ENCODE assay signal across 14 mouse cellular contexts in genomic region chr8:117148520-117148919, GRCm38 (mm10). TPM values are rescaled to one million over a fixed set of nuclear protein-coding genes. Genes with fewer than 3 reads are reported as not detected.
DNase-seq lines count a peak whose midpoint lies in the region; ATAC-seq and TF ChIP-seq lines count a peak whose summit lies in the region.
"Had no signal": no experiment of that assay in that cellular context is flagged by ENCODE, and none has a peak within 500 bp of the region (broad histone marks: within the 10 kb centered on the region; RNA-seq: fewer than 3 reads in every experiment).

No protein-coding gene starts in this region.

- TF ChIP-seq EP300 in ES-Bruce4 (IDR thresholded peaks at IDR 0.05; ENCODE audit: insufficient read depth, low read depth, low read length) = no peak

- H3K4me3 ChIP-seq in cerebellum, adult 2 months (replicated peaks; ENCODE audit: insufficient read depth, low read depth, low read length) = no peak overlapping the region
- H3K4me3 ChIP-seq in lung, embryonic 14.5 days (ENCODE audit: low read depth, low read length) = no peak overlapping the region
- H3K4me3 ChIP-seq in ES-Bruce4 (ENCODE audit: low read depth, low read length) = no peak overlapping the region
- H3K4me3 ChIP-seq: limb, embryonic 10.5 days had no signal

- H3K4me2 ChIP-seq in lung, embryonic 14.5 days = no peak overlapping the region

- ATAC-seq in lung, embryonic 14.5 days (ENCODE audit: insufficient read depth) = no peak
- peak; percentile 50 for ATAC-seq in megakaryocyte progenitor cell, adult 5-6 weeks (replicated peaks; ENCODE audit: poor library complexity)

- TF ChIP-seq POLR2A in cerebellum, adult 2 months (IDR thresholded peaks at IDR 0.05; ENCODE audit: borderline replicate concordance, insufficient read depth, low read length) = no peak
- no peak for TF ChIP-seq POLR2A in ES-Bruce4 (IDR thresholded peaks at IDR 0.05; ENCODE audit: insufficient read depth, low read length)

- H3K27ac ChIP-seq in cerebellum, adult 2 months (ENCODE audit: insufficient read depth, low read length) = no peak overlapping the region
- no peak overlapping the region for H3K27ac ChIP-seq in lung, embryonic 14.5 days (ENCODE audit: low read depth)
- no peak overlapping the region for H3K27ac ChIP-seq in ES-Bruce4 (ENCODE audit: insufficient read depth, low read length)
- H3K27ac ChIP-seq: limb, embryonic 10.5 days had no signal

- no peaks in the 10 kb centered on the region for H3K4me1 ChIP-seq in cerebellum, adult 2 months (ENCODE audit: control insufficient read depth, insufficient read depth, low read length)
- H3K4me1 ChIP-seq in lung, embryonic 14.5 days (ENCODE audit: insufficient read depth) = no peaks in the 10 kb centered on the region
- no peaks in the 10 kb centered on the region for H3K4me1 ChIP-seq in ES-Bruce4 (ENCODE audit: control insufficient read depth, insufficient read depth, low read length)
- H3K4me1 ChIP-seq: limb, embryonic 10.5 days had no signal

- 0 out of 2 replicates have a peak, but pooled peaks have one; percentile 13 for TF ChIP-seq CTCF in cerebellum, adult 2 months (IDR thresholded peaks at IDR 0.05; ENCODE audit: borderline replicate concordance, insufficient read depth, low read depth, low read length)
- TF ChIP-seq CTCF in lung, embryonic 14.5 days (IDR thresholded peaks at IDR 0.05; ENCODE audit: low read depth) = peak; percentile 54
- peak; percentile 24 for TF ChIP-seq CTCF in ES-Bruce4 (IDR thresholded peaks at IDR 0.05; ENCODE audit: low read depth, low read length)

- H3K9ac ChIP-seq in lung, embryonic 14.5 days = no peak overlapping the region
- no peak overlapping the region for H3K9ac ChIP-seq in ES-Bruce4 (ENCODE audit: low read depth, poor library complexity, severe bottlenecking)

- H3K36me3 ChIP-seq in lung, embryonic 14.5 days (ENCODE audit: insufficient read depth) = no peaks in the 10 kb centered on the region
- no peaks in the 10 kb centered on the region for H3K36me3 ChIP-seq in ES-Bruce4 (ENCODE audit: control insufficient read depth, insufficient read depth, low read length, poor library complexity, severe bottlenecking)
- H3K36me3 ChIP-seq: limb, embryonic 10.5 days had no signal

- H3K9me3 ChIP-seq in lung, embryonic 14.5 days (ENCODE audit: low read depth, low read length) = no peaks in the 10 kb centered on the region
- no peaks in the 10 kb centered on the region for H3K9me3 ChIP-seq in ES-Bruce4 (replicated peaks; ENCODE audit: control insufficient read depth, insufficient read depth, low read length, poor library complexity, severe bottlenecking)
- H3K9me3 ChIP-seq: limb, embryonic 10.5 days had no signal

- no peaks in the 10 kb centered on the region for H3K27me3 ChIP-seq in cerebellum, adult 2 months (ENCODE audit: control insufficient read depth, insufficient read depth, low read length)
- no peaks in the 10 kb centered on the region for H3K27me3 ChIP-seq in lung, embryonic 14.5 days (ENCODE audit: insufficient read depth, low read length)
- no peaks in the 10 kb centered on the region for H3K27me3 ChIP-seq in ES-Bruce4 (ENCODE audit: control insufficient read depth, insufficient read depth, low read length, poor library complexity, severe bottlenecking)

- 95% methylated on average over 6 of the region's 6 CpGs for WGBS in cerebellum, adult 2 months
- WGBS in lung, embryonic 14.5 days = 84% methylated on average over 6 of the region's 6 CpGs

- DNase-seq in cerebellum, adult 2 months = no peak
- no peak for DNase-seq in cerebellum, postnatal 25 days
- no peak for DNase-seq in lung, embryonic 14.5 days
- no peak for DNase-seq in lung, postnatal 14 days
- no peak for DNase-seq in right cerebral cortex, postnatal 25 days
- DNase-seq in adrenal gland, adult 8-10 months = no peak
- DNase-seq: adrenal gland, adult 2 months; kidney, adult 18-20 months; lung, postnatal 10 days; spleen, adult 18-20 months had no signal

RNA-seq across cellular contexts. Expression of gene Gan, which starts 9.4 kb away (rescaled TPM):
- 7.7 and 8.1 TPM in 2 replicates for polyA plus RNA-seq in cerebellum, adult 2 months (2012; rRNA removed)
- polyA plus RNA-seq in lung, embryonic 14.5 days (2014; fragmentation: Nextera tagmentation; extraction: Ambion mirVana) = 3.3 and 3.4 TPM in 2 replicates
- 11.0 and 11.7 TPM in 2 replicates for polyA plus RNA-seq in ES-Bruce4 (2011; ENCODE audit: insufficient read depth, insufficient read length, low read depth, missing spikeins)
- total RNA-seq in megakaryocyte progenitor cell, adult 5-6 weeks (2015) = 4.2 and 4.7 TPM in 2 replicates
- total RNA-seq in megakaryocyte progenitor cell, adult 5-6 weeks (2017) = 3.3 and 3.9 TPM in 2 replicates
- total RNA-seq in adrenal gland, adult 8-10 months (2022) = 10 to 100 TPM; 12.2 to 17.4 (median 13.8) TPM

RNA-seq across cellular contexts. Expression of gene Bco1, which starts 52.9 kb away (rescaled TPM):
- 0.07 and 0.08 TPM in 2 replicates for polyA plus RNA-seq in cerebellum, adult 2 months (2012; rRNA removed)
- 0.43 and 0.75 TPM in 2 replicates for polyA plus RNA-seq in lung, embryonic 14.5 days (2014; fragmentation: Nextera tagmentation; extraction: Ambion mirVana)
- not detected in 2 replicates for polyA plus RNA-seq in ES-Bruce4 (2011; ENCODE audit: insufficient read depth, insufficient read length, low read depth, missing spikeins)
- 0.61 and 0.62 TPM in 2 replicates for total RNA-seq in megakaryocyte progenitor cell, adult 5-6 weeks (2015)
- total RNA-seq in megakaryocyte progenitor cell, adult 5-6 weeks (2017) = 0.54 and 0.95 TPM in 2 replicates
- total RNA-seq in adrenal gland, adult 8-10 months (2022) = under 1 TPM in 2 of 4 experiments, not detected in 2; 0.15 to 0.16 TPM
- total RNA-seq: heart, postnatal 25 days had no signal
- polyA plus RNA-seq: adrenal gland, adult 2 months; limb, embryonic 10.5 days had no signal
